Mouse (Mus musculus) spleen, adult 18-20 months (tissue): ENCODE data around the gene Cyp2b10.
"Not testable (repeated sequence)": the region's sequence is repeated elsewhere in the genome, so short reads cannot be mapped to it uniquely, and the experiment has no call there.

Source experiments
- DNase-seq, 2 experiments: peaks; one replicate each; pipeline ENCODE4 v3.0.0; 2022; ENCODE audit warnings: mixed read lengths in 2 of 2

Gene Cyp2b10

DNA sequence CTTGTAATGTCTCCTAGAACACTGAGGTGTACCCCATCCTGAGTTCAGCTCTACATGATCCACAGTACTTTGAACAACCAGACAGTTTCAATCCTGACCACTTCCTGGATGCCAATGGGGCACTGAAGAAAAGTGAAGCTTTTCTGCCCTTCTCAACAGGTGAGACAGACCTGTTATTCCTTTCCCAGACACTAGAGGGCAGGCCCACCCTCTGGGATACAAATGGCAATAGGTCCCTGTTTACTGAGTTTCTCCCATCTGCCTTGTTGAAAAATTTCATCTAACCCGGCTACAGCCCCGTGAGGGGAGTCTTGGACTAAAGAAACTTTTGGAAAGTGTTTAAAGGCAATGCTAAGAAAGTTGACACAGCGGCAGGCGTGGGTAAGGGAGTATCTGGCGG lies 19.9 kb downstream of the Cyp2b10 start:
- not testable (repeated sequence) for DNase-seq

DNA sequence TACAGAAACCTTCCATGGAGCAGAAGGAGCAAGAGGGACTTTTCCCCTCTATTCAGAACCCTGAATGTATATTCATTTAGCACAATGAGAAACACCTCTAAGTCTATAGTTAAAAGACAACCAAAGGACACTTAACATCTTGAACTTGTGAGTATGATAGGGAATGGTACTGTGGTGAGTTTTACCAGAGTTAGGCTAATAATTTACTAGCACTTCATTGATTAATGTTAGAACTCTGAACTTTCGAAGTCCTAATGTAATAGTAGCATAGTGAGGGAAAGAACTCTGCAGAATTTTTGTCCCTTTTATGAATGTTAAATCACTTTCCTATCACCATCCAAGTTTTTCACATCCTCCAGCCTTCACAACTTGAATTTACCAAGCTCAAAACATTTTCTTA lies 22.0 kb downstream of the Cyp2b10 start:
- no peak for DNase-seq

DNA sequence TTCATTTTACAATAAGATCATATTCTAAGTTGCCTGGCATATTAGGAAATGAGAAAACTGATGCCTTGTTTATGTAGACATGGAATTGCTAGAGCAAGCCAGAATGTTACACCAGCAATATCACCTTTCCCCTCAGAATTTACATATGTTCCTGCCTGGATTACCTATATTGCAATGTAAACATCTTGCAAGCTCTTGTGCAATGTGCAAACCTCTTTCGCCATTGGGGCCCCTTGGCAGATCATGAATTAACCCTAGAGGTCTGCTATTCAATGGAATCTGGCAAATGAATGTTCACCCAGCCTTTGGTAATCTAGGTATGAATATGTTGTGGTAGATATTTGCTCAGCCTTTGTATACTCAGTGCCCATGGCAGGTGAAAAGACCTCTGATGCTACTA lies 47.9 kb downstream of the Cyp2b10 start:
- no peak for DNase-seq
